Mouse (Mus musculus): ENCODE data around the gene Bspry. TPM values are rescaled to one million over a fixed set of nuclear protein-coding genes. Genes with fewer than 3 reads are reported as not detected.

The Bspry gene
- total and polyA plus RNA-seq, 3 experiments: 0.19 to 0.50 TPM; not detected in 1

- peaks cover 6 to 10% of the 10 kb centered on the region in 2 experiments for H3K36me3 ChIP-seq (ENCODE audit: control insufficient read depth in 1 of 2, insufficient read depth in 2 of 2, low read length in 2 of 2)
- peaks cover 7 to 13% of the 10 kb centered on the region in 2 experiments; a peak in 3 of 4 replicates for H3K4me1 ChIP-seq (ENCODE audit: control insufficient read depth in 1 of 2, insufficient read depth in 2 of 2, low read length in 2 of 2)
- DNase-seq (ENCODE audit: low read depth, low spot score): no peak
- H3K27me3 ChIP-seq (ENCODE audit: control insufficient read depth in 1 of 2, insufficient read depth in 2 of 2, low read length in 2 of 2): no peaks in the 10 kb centered on the region
- no peak overlapping the region for H3K27ac ChIP-seq (ENCODE audit: control insufficient read depth, low read depth, low read length)
- no peaks in the 10 kb centered on the region for H3K9me3 ChIP-seq (replicated peaks; ENCODE audit: insufficient read depth, low read length)
- no peak overlapping the region for H3K4me3 ChIP-seq (ENCODE audit: control insufficient read depth in 1 of 2, insufficient read depth in 1 of 2, low read depth in 2 of 2, low read length in 2 of 2)
- peaks cover 1% of the 10 kb centered on the region; the same call in 1 of the 2 replicates for H3K79me2 ChIP-seq (ENCODE audit: control insufficient read depth, insufficient read depth, low read length, poor library complexity)
- TF ChIP-seq MXI1 (IDR thresholded peaks at IDR 0.05; ENCODE audit: low read depth, low read length) (peak; percentile 3; the same call in 1 of the 2 replicates), ZMIZ1 (IDR thresholded peaks at IDR 0.05; ENCODE audit: low read depth, low read length) (peak; percentile 25; the same call in 1 of the 2 replicates), POLR2AphosphoS5 (IDR thresholded peaks at IDR 0.05; ENCODE audit: borderline replicate concordance, low read depth, low read length) (0 out of 2 replicates have a peak, but pooled peaks have one; percentile 1), SIN3A (IDR thresholded peaks at IDR 0.05; ENCODE audit: low read length) (no peak), POLR2A (IDR thresholded peaks at IDR 0.05; ENCODE audit: control insufficient read depth in 1 of 2, insufficient read depth in 1 of 2, low read depth in 1 of 2, low read length in 2 of 2, poor library complexity in 1 of 2) (peak in 1 of 2 experiments; percentile 43; a peak in 1 of 4 replicates)
- H3K9ac ChIP-seq (ENCODE audit: control insufficient read depth, low read depth, low read length, poor library complexity, severe bottlenecking): no peak overlapping the region
Observed at GRCm38 (mm10) chr4:62505991-62506390, 26.1 kb downstream of the Bspry start.

- H3K9me3 ChIP-seq (replicated peaks; ENCODE audit: insufficient read depth, low read length): no peaks in the 10 kb centered on the region
- no peak overlapping the region for H3K4me3 ChIP-seq (ENCODE audit: control insufficient read depth in 1 of 2, insufficient read depth in 1 of 2, low read depth in 2 of 2, low read length in 2 of 2)
- H3K36me3 ChIP-seq (ENCODE audit: control insufficient read depth in 1 of 2, insufficient read depth in 2 of 2, low read length in 2 of 2): peaks cover 6% of the 10 kb centered on the region in 2 experiments
- TF ChIP-seq SMC3 (IDR thresholded peaks at IDR 0.05; ENCODE audit: low read depth, low read length) (peak; percentile 70), MXI1 (IDR thresholded peaks at IDR 0.05; ENCODE audit: low read depth, low read length) (no peak), CTCF (IDR thresholded peaks at IDR 0.05 in 2 of 3, conservative IDR thresholded peaks at IDR 0.05 in 1 of 3; ENCODE audit: control insufficient read depth in 1 of 3, insufficient read depth in 1 of 3, low read depth in 2 of 3, low read length in 3 of 3, poor library complexity in 1 of 3, severe bottlenecking in 1 of 3) (peak in 2 of 3 experiments; percentile 37 to 76; a peak in 4 of 6 replicates), POLR2A (IDR thresholded peaks at IDR 0.05; ENCODE audit: control insufficient read depth in 1 of 2, insufficient read depth in 1 of 2, low read depth in 1 of 2, low read length in 2 of 2, poor library complexity in 1 of 2) (0 out of 4 replicates have a peak, but pooled peaks of 1 of the 2 experiments have one; percentile 11), RAD21 (IDR thresholded peaks at IDR 0.05; ENCODE audit: low read depth, low read length) (peak; percentile 77), POLR2AphosphoS2 (IDR thresholded peaks at IDR 0.05; ENCODE audit: low read length) (0 out of 2 replicates have a peak, but pooled peaks have one; percentile 18), ZC3H11A (IDR thresholded peaks at IDR 0.05; ENCODE audit: low read depth, low read length) (peak; percentile 58), MYC (IDR thresholded peaks at IDR 0.05; ENCODE audit: low read depth, low read length) (no peak)
- peaks cover 1% of the 10 kb centered on the region; the same call in 1 of the 2 replicates for H3K79me2 ChIP-seq (ENCODE audit: control insufficient read depth, insufficient read depth, low read length, poor library complexity)
- H3K9ac ChIP-seq (ENCODE audit: control insufficient read depth, low read depth, low read length, poor library complexity, severe bottlenecking): no peak overlapping the region
- H3K27me3 ChIP-seq (ENCODE audit: control insufficient read depth in 1 of 2, insufficient read depth in 2 of 2, low read length in 2 of 2): no peaks in the 10 kb centered on the region
- H3K4me1 ChIP-seq (ENCODE audit: control insufficient read depth in 1 of 2, insufficient read depth in 2 of 2, low read length in 2 of 2): peaks cover 7 to 9% of the 10 kb centered on the region in 2 experiments; a peak in 3 of 4 replicates
- no peak overlapping the region for H3K27ac ChIP-seq (ENCODE audit: control insufficient read depth, low read depth, low read length)
- DNase-seq (ENCODE audit: low read depth, low spot score): peak; percentile 67
Observed at GRCm38 (mm10) chr4:62506798-62507197, 26.9 kb downstream of the Bspry start.

- Histone ChIP-seq H3K4me3 (ENCODE audit: control insufficient read depth in 1 of 2, insufficient read depth in 1 of 2, low read depth in 2 of 2, low read length in 2 of 2) (no peak overlapping the region), H3K4me1 (ENCODE audit: control insufficient read depth in 1 of 2, insufficient read depth in 2 of 2, low read length in 2 of 2) (no peaks in the 10 kb centered on the region), H3K27ac (ENCODE audit: control insufficient read depth, low read depth, low read length) (no peak overlapping the region), H3K9me3 (replicated peaks; ENCODE audit: insufficient read depth, low read length) (no peaks in the 10 kb centered on the region), H3K36me3 (ENCODE audit: control insufficient read depth in 1 of 2, insufficient read depth in 2 of 2, low read length in 2 of 2) (peaks cover 0 to 11% of the 10 kb centered on the region in 2 experiments; a peak in 2 of 4 replicates), H3K79me2 (ENCODE audit: control insufficient read depth, insufficient read depth, low read length, poor library complexity) (no peaks in the 10 kb centered on the region), H3K9ac (ENCODE audit: control insufficient read depth, low read depth, low read length, poor library complexity, severe bottlenecking) (no peak overlapping the region), H3K27me3 (ENCODE audit: control insufficient read depth in 1 of 2, insufficient read depth in 2 of 2, low read length in 2 of 2) (no peaks in the 10 kb centered on the region)
- peak; percentile 7 for DNase-seq (ENCODE audit: low read depth, low spot score)
- no peak for TF ChIP-seq ZC3H11A (IDR thresholded peaks at IDR 0.05; ENCODE audit: low read depth, low read length)
- no peak for TF ChIP-seq CHD2 (IDR thresholded peaks at IDR 0.05; ENCODE audit: low read length)
- TF ChIP-seq UBTF (IDR thresholded peaks at IDR 0.05; ENCODE audit: borderline replicate concordance, insufficient read depth, low read depth, low read length): no peak
- no peak for TF ChIP-seq POLR2AphosphoS5 (IDR thresholded peaks at IDR 0.05; ENCODE audit: borderline replicate concordance, low read depth, low read length)
- TF ChIP-seq CHD1 (IDR thresholded peaks at IDR 0.05; ENCODE audit: low read depth, low read length): no peak
- TF ChIP-seq CTCF (IDR thresholded peaks at IDR 0.05 in 2 of 3, conservative IDR thresholded peaks at IDR 0.05 in 1 of 3; ENCODE audit: control insufficient read depth in 1 of 3, insufficient read depth in 1 of 3, low read depth in 2 of 3, low read length in 3 of 3, poor library complexity in 1 of 3, severe bottlenecking in 1 of 3): no peak
- no peak for TF ChIP-seq ELF1 (IDR thresholded peaks at IDR 0.05; ENCODE audit: low read depth, low read length)
- TF ChIP-seq SMC3 (IDR thresholded peaks at IDR 0.05; ENCODE audit: low read depth, low read length): no peak
- no peak for TF ChIP-seq E2F4 (IDR thresholded peaks at IDR 0.05; ENCODE audit: borderline replicate concordance, low read depth, low read length)
- no peak for TF ChIP-seq TBP (IDR thresholded peaks at IDR 0.05; ENCODE audit: low read depth, low read length)
- TF ChIP-seq USF2 (IDR thresholded peaks at IDR 0.05; ENCODE audit: borderline replicate concordance in 1 of 2, insufficient read depth in 1 of 2, low read depth in 1 of 2, low read length in 2 of 2): no peak
- no peak for TF ChIP-seq MYC (IDR thresholded peaks at IDR 0.05; ENCODE audit: low read depth, low read length)
Observed at GRCm38 (mm10) chr4:62508839-62509238, 29.0 kb downstream of the Bspry start.
